Mouse (Mus musculus): ENCODE results near the gene Kcnj5. TPM values are rescaled to one million over a fixed set of nuclear protein-coding genes. Genes with fewer than 3 reads are reported as not detected.

Kcnj5 gene
- polyA plus RNA-seq, 2 experiments, result 0.74 to 1.3 TPM

DNA sequence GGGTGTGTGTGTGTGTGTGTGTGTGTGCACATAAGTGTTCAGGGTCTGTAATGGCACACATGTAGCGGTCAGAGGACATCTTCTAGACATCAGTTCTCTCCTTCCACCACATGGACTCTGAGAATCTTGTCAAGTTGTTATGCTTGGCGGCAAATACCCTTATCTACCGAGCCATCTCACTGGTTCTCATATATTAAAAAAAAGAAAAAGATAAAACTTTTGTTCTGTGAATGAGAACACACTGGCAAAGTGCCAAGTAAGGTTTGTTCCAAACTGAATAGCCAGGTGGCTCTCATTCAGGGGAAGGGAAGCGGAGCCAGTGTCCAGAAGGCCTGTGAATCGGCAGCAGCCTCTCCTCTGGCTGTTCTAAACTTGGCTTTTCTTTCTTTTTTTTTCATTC is 66.1 kb downstream of the Kcnj5 start:
- Histone ChIP-seq H3K4me1 (replicated peaks; ENCODE audit: control insufficient read depth in 2 of 2, insufficient read depth in 2 of 2, low read length in 1 of 2) (peaks cover 4 to 27% of the 10 kb centered on the region in 2 experiments; a peak in 3 of 4 replicates), H3K4me3 (ENCODE audit: insufficient read depth in 1 of 2, low read depth in 2 of 2, low read length in 2 of 2) (no peak overlapping the region), H3K9ac (replicated peaks) (no peak overlapping the region), H3K27ac (no peak overlapping the region), H3K9me3 (ENCODE audit: control insufficient read depth, low read length) (no peaks in the 10 kb centered on the region), H3K36me3 (replicated peaks; ENCODE audit: control insufficient read depth, insufficient read depth, low read depth) (no peaks in the 10 kb centered on the region), H3K27me3 (ENCODE audit: control insufficient read depth, insufficient read depth, low read length) (no peaks in the 10 kb centered on the region), H3K4me2 (ENCODE audit: low read depth) (no peak overlapping the region)
- no peak for DNase-seq (ENCODE audit: low read depth in 3 of 3, low spot score in 3 of 3)
- TF ChIP-seq EP300 (IDR thresholded peaks at IDR 0.05; ENCODE audit: low read depth) (no peak), CTCF (IDR thresholded peaks at IDR 0.05; ENCODE audit: low read depth) (no peak)
- no peak for ATAC-seq (ENCODE audit: insufficient read depth)
- WGBS (ENCODE audit: insufficient replicate concordance), result 70% methylated on average over 5 of the region's 5 CpGs

DNA sequence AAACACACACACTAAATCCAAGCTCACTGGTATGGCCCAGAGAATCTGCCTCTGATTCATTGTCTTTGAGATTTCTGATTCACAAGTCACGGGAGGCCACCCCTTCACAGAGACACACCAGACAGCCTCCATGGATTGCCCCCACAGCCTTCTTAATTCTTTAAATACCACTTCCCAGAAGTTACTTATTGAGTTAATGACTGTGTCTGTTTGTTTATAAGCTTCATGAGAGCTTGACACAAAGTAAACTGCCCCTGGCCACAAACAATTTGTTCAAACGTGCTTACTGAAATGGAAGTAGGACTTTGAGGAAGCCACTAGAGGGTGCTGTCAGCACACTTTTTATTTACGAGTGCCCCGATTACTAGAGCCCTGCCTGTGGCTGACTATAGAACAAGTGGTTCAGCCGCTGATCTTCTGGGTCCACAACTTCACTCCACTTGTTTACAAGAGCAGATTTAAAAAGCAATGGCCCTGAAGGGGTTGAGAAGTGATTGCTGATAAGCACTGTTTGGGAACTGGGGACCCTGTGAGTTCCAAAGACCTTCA is 72.2 kb downstream of the Kcnj5 start:
- no peaks in the 10 kb centered on the region for H3K9me3 ChIP-seq (ENCODE audit: control insufficient read depth, low read length)
- H3K27me3 ChIP-seq (ENCODE audit: control insufficient read depth, insufficient read depth, low read length), result no peaks in the 10 kb centered on the region
- H3K36me3 ChIP-seq (replicated peaks; ENCODE audit: control insufficient read depth, insufficient read depth, low read depth), result no peaks in the 10 kb centered on the region
- no peak for ATAC-seq (ENCODE audit: insufficient read depth)
- TF ChIP-seq CTCF (IDR thresholded peaks at IDR 0.05; ENCODE audit: low read depth) (peak; percentile 63), EP300 (IDR thresholded peaks at IDR 0.05; ENCODE audit: low read depth) (no peak)
- no peaks in the 10 kb centered on the region for H3K4me1 ChIP-seq (replicated peaks; ENCODE audit: control insufficient read depth in 2 of 2, insufficient read depth in 2 of 2, low read length in 1 of 2)
- H3K27ac ChIP-seq, result no peak overlapping the region
- no peak overlapping the region for H3K9ac ChIP-seq (replicated peaks)
- 10% methylated on average over 5 of the region's 5 CpGs for WGBS (ENCODE audit: insufficient replicate concordance)
- H3K4me3 ChIP-seq (ENCODE audit: insufficient read depth in 1 of 2, low read depth in 2 of 2, low read length in 2 of 2), result no peak overlapping the region
- H3K4me2 ChIP-seq (ENCODE audit: low read depth), result no peak overlapping the region
- DNase-seq (ENCODE audit: low read depth in 3 of 3, low spot score in 3 of 3), result peak; percentile 30 to 47 (median 46)

Other genes with a start within 250 kb of the Kcnj5 start
- gene Arhgap32, start 228.2 kb downstream of the Kcnj5 start, polyA plus RNA-seq (2012; rRNA removed), result 0.16 and 0.21 TPM in 2 replicates
- gene Arhgap32, start 228.2 kb downstream of the Kcnj5 start, polyA plus RNA-seq (2014; fragmentation: Nextera tagmentation; extraction: Ambion mirVana), result 0.25 and 0.34 TPM in 2 replicates
- not detected in 2 replicates for gene Kcnj1, start 28.1 kb upstream of the Kcnj5 start, polyA plus RNA-seq (2012; rRNA removed)
- not detected in 2 replicates for gene Kcnj1, start 28.1 kb upstream of the Kcnj5 start, polyA plus RNA-seq (2014; fragmentation: Nextera tagmentation; extraction: Ambion mirVana)
- 2.0 and 2.5 TPM in 2 replicates for gene Fli1, start 198.5 kb upstream of the Kcnj5 start, polyA plus RNA-seq (2012; rRNA removed)
- gene Fli1, start 198.5 kb upstream of the Kcnj5 start, polyA plus RNA-seq (2014; fragmentation: Nextera tagmentation; extraction: Ambion mirVana), result 6.2 and 6.9 TPM in 2 replicates